Mouse (Mus musculus) kidney, embryonic 14.5 days (tissue): ENCODE results near the gene Asap3. TPM values are rescaled to one million over a fixed set of nuclear protein-coding genes. Genes with fewer than 3 reads are reported as not detected.

Experiments
- ATAC-seq: fragments of 200-750 bp; cut with Nextera tagmentation; 2 replicates; pipeline ENCODE4 v1.8.0; 2017; ENCODE audit warnings: moderate number of reproducible peaks, mild to moderate bottlenecking, moderate TSS enrichment, moderate library complexity; ENCODE audit not compliant: low FRiP score, low TSS enrichment
- H3K27ac ChIP-seq: fragments of 300-500 bp; sonication (generic); 2 replicates; pipeline ENCODE4 v1.5.1; 2014; ENCODE audit warnings: low read depth, mild to moderate bottlenecking, low read length, moderate library complexity, mixed read lengths
- H3K27me3 ChIP-seq: fragments of 300-500 bp; sonication (generic); 2 replicates; pipeline ENCODE4 v1.6.1; 2014; ENCODE audit warnings: mild to moderate bottlenecking, low read length; ENCODE audit not compliant: control insufficient read depth, insufficient read depth
- H3K36me3 ChIP-seq: fragments of 300-500 bp; sonication (generic); 2 replicates; pipeline ENCODE4 v1.6.1; 2014; ENCODE audit warnings: low read length, mixed read lengths; ENCODE audit not compliant: control insufficient read depth, insufficient read depth
- H3K4me1 ChIP-seq: fragments of 300-500 bp; sonication (generic); 2 replicates; pipeline ENCODE4 v1.6.1; 2014; ENCODE audit warnings: low read length, mixed read lengths; ENCODE audit not compliant: control insufficient read depth, insufficient read depth
- H3K4me2 ChIP-seq: fragments of 300-500 bp; sonication (generic); replicated peaks from 2 replicates; pipeline ENCODE4 v1.6.1; 2014; ENCODE audit warnings: low read depth, mild to moderate bottlenecking, low read length
- H3K4me3 ChIP-seq: fragments of 300-500 bp; sonication (generic); 2 replicates; pipeline ENCODE4 v1.5.1; 2014; ENCODE audit warnings: mild to moderate bottlenecking, low read length
- H3K9ac ChIP-seq: fragments of 300-500 bp; sonication (generic); 2 replicates; pipeline ENCODE4 v1.6.1; 2014; ENCODE audit warnings: low read depth, mild to moderate bottlenecking, low read length, moderate library complexity
- H3K9me3 ChIP-seq: fragments of 300-500 bp; sonication (generic); 2 replicates; pipeline ENCODE4 v1.6.1; 2016; ENCODE audit warnings: low read length; ENCODE audit not compliant: control insufficient read depth
- WGBS: fragments of 180-500 bp; shearing (Covaris S2); extraction: QIAGEN DNeasy Blood & Tissue Kit; methylation state at CpG from one replicate; pipeline ENCODE4 v1.1.7; 2014; 5-methylcytosine and 5-hydroxymethylcytosine counted together
- polyA plus RNA-seq: library from polyadenylated mRNA; unstranded; fragments of >200 nt; fragmentation: Nextera tagmentation; extraction: Ambion mirVana; gene quantifications from 2 replicates; pipeline ENCODE4 v1.2.1, GENCODE M21; 2014

Gene Asap3
- polyA plus RNA-seq, 1 experiment from 2014 or later: 3.0 TPM

GRCm38 (mm10) chr4:136224240-136224559, 18.0 kb downstream of the Asap3 start:
- H3K36me3 ChIP-seq: no peaks in the 10 kb centered on the region
- no peak for ATAC-seq
- no peak overlapping the region for H3K4me3 ChIP-seq
- no peak overlapping the region for H3K27ac ChIP-seq
- no peak overlapping the region for H3K4me2 ChIP-seq
- no peak overlapping the region for H3K9ac ChIP-seq
- peaks cover 11% of the 10 kb centered on the region for H3K4me1 ChIP-seq
- WGBS: 69% methylated on average over 5 of the region's 5 CpGs
- H3K27me3 ChIP-seq: no peaks in the 10 kb centered on the region
- no peaks in the 10 kb centered on the region for H3K9me3 ChIP-seq

GRCm38 (mm10) chr4:136224677-136225460, 18.7 kb downstream of the Asap3 start:
- Histone ChIP-seq H3K4me1 (peaks cover 9% of the 10 kb centered on the region), H3K4me3 (no peak overlapping the region), H3K27me3 (no peaks in the 10 kb centered on the region), H3K9ac (no peak overlapping the region), H3K4me2 (no peak overlapping the region), H3K36me3 (no peaks in the 10 kb centered on the region), H3K9me3 (no peaks in the 10 kb centered on the region), H3K27ac (no peak overlapping the region)
- WGBS: 83% methylated on average over 23 of the region's 23 CpGs
- ATAC-seq: no peak

- H3K9me3 ChIP-seq: no peaks in the 10 kb centered on the region
- WGBS: 58% methylated on average over 7 of the region's 7 CpGs
- no peak overlapping the region for H3K4me2 ChIP-seq
- ATAC-seq: no peak
- no peaks in the 10 kb centered on the region for H3K4me1 ChIP-seq
- no peak overlapping the region for H3K4me3 ChIP-seq
- 0 out of 2 replicates have a peak overlapping the region, but pooled peaks have one; percentile 12 for H3K9ac ChIP-seq
- no peaks in the 10 kb centered on the region for H3K27me3 ChIP-seq
- H3K27ac ChIP-seq: no peak overlapping the region
- H3K36me3 ChIP-seq: no peaks in the 10 kb centered on the region
Measured at GRCm38 (mm10) chr4:136227408-136227807, 21.2 kb downstream of the Asap3 start.

- H3K9me3 ChIP-seq: no peaks in the 10 kb centered on the region
- no peak overlapping the region for H3K27ac ChIP-seq
- H3K9ac ChIP-seq: no peak overlapping the region
- H3K4me2 ChIP-seq: no peak overlapping the region
- H3K27me3 ChIP-seq: no peaks in the 10 kb centered on the region
- H3K36me3 ChIP-seq: no peaks in the 10 kb centered on the region; the same call in 1 of the 2 replicates
- no peaks in the 10 kb centered on the region for H3K4me1 ChIP-seq
- 79% methylated on average over 5 of the region's 5 CpGs for WGBS
- no peak overlapping the region for H3K4me3 ChIP-seq
- no peak for ATAC-seq
Measured at GRCm38 (mm10) chr4:136228640-136229039, 22.5 kb downstream of the Asap3 start.

- Histone ChIP-seq H3K4me2 (peak overlapping the region; percentile 3; the same call in 1 of the 2 replicates), H3K4me3 (no peak overlapping the region), H3K4me1 (no peaks in the 10 kb centered on the region), H3K9me3 (no peaks in the 10 kb centered on the region), H3K9ac (no peak overlapping the region), H3K27me3 (peaks cover 12% of the 10 kb centered on the region), H3K36me3 (no peaks in the 10 kb centered on the region; the same call in 1 of the 2 replicates), H3K27ac (no peak overlapping the region)
- 11% methylated on average over 13 of the region's 13 CpGs for WGBS
- ATAC-seq: no peak
Measured at GRCm38 (mm10) chr4:136238669-136239068, 32.5 kb downstream of the Asap3 start.

GRCm38 (mm10) chr4:136239111-136239510, 32.9 kb downstream of the Asap3 start:
- Histone ChIP-seq H3K4me2 (no peak overlapping the region), H3K4me3 (no peak overlapping the region), H3K27me3 (peaks cover 12% of the 10 kb centered on the region), H3K27ac (no peak overlapping the region), H3K36me3 (no peaks in the 10 kb centered on the region; the same call in 1 of the 2 replicates), H3K4me1 (no peaks in the 10 kb centered on the region), H3K9ac (no peak overlapping the region), H3K9me3 (no peaks in the 10 kb centered on the region)
- WGBS: 75% methylated on average over 9 of the region's 9 CpGs
- ATAC-seq: no peak

- peak; percentile 37; the same call in 1 of the 2 replicates for ATAC-seq
- peaks cover 14% of the 10 kb centered on the region for H3K27me3 ChIP-seq
Measured at GRCm38 (mm10) chr4:136239622-136240021, 33.5 kb downstream of the Asap3 start.

GRCm38 (mm10) chr4:136240123-136240522, 34.0 kb downstream of the Asap3 start:
- H3K9me3 ChIP-seq: no peaks in the 10 kb centered on the region
- peaks cover 15% of the 10 kb centered on the region for H3K27me3 ChIP-seq
- no peak overlapping the region for H3K4me2 ChIP-seq

More at GRCm38 (mm10) chr4:136239622-136240021, 33.5 kb downstream of the Asap3 start:
- H3K27ac ChIP-seq: no peak overlapping the region
- no peaks in the 10 kb centered on the region for H3K4me1 ChIP-seq
- H3K4me3 ChIP-seq: no peak overlapping the region
- no peaks in the 10 kb centered on the region; the same call in 1 of the 2 replicates for H3K36me3 ChIP-seq
- no peaks in the 10 kb centered on the region for H3K9me3 ChIP-seq
- no peak overlapping the region for H3K4me2 ChIP-seq
- H3K9ac ChIP-seq: no peak overlapping the region
- 24% methylated on average over 8 of the region's 8 CpGs for WGBS

GRCm38 (mm10) chr4:136240955-136241354, 34.8 kb downstream of the Asap3 start:
- no peak for ATAC-seq

More at GRCm38 (mm10) chr4:136240123-136240522, 34.0 kb downstream of the Asap3 start:
- Histone ChIP-seq H3K27ac (no peak overlapping the region), H3K36me3 (no peaks in the 10 kb centered on the region; the same call in 1 of the 2 replicates), H3K4me1 (no peaks in the 10 kb centered on the region), H3K4me3 (no peak overlapping the region), H3K9ac (no peak overlapping the region)
- no peak for ATAC-seq
- WGBS: 66% methylated on average over 14 of the region's 14 CpGs

More at GRCm38 (mm10) chr4:136240955-136241354, 34.8 kb downstream of the Asap3 start:
- no peaks in the 10 kb centered on the region for H3K9me3 ChIP-seq
- no peak overlapping the region for H3K27ac ChIP-seq
- no peak overlapping the region for H3K9ac ChIP-seq
- WGBS: 58% methylated on average over 8 of the region's 8 CpGs
- H3K4me3 ChIP-seq: no peak overlapping the region
- H3K4me2 ChIP-seq: no peak overlapping the region
- no peaks in the 10 kb centered on the region for H3K4me1 ChIP-seq
- H3K27me3 ChIP-seq: peaks cover 20% of the 10 kb centered on the region
- no peaks in the 10 kb centered on the region; the same call in 1 of the 2 replicates for H3K36me3 ChIP-seq
